Mouse (Mus musculus): Measurements from ENCODE around the gene Lsm6. TPM values are rescaled to one million over a fixed set of nuclear protein-coding genes. Genes with fewer than 3 reads are reported as not detected.

Gene Lsm6
- polyA plus RNA-seq, 2 experiments = 126 to 276 TPM

DNA sequence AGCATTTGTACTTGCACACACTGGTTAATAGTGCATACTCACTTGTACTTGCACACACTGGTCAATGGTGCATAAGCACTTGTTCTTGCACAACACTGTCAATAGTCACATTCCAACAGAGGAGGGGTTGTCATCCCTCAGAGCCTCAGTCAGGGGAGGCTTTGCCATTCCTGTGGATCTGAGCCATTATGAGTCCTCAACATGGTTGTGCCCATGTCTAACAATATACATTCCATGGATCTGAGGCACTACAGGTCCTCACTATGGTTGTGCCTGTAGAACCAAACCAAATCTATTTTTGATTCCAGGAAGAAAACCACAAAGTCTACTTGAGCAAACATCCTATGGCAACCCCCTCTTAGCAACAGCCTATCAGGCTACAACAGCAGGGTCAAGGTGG, 61.8 kb downstream of the Lsm6 start:
- Histone ChIP-seq H3K36me3 (ENCODE audit: control insufficient read depth, insufficient read depth, low read length) (no peaks in the 10 kb centered on the region), H3K27ac (replicated peaks; ENCODE audit: low read depth, low read length) (no peak overlapping the region), H3K4me3 (replicated peaks; ENCODE audit: low read length) (no peak overlapping the region), H3K9me3 (ENCODE audit: control insufficient read depth, low read length) (no peaks in the 10 kb centered on the region), H3K4me1 (ENCODE audit: control insufficient read depth, insufficient read depth, low read length) (no peaks in the 10 kb centered on the region), H3K27me3 (ENCODE audit: control insufficient read depth, insufficient read depth, low read length) (no peaks in the 10 kb centered on the region), H3K9ac (ENCODE audit: low read depth, low read length, severe bottlenecking) (no peak overlapping the region), H3K4me2 (replicated peaks; ENCODE audit: low read depth, low read length, severe bottlenecking) (no peak overlapping the region)
- DNase-seq (ENCODE audit: low spot score) (no peak), ATAC-seq (ENCODE audit: low FRiP score, low read depth) (no peak)
- TF ChIP-seq POLR2A (IDR thresholded peaks at IDR 0.05; ENCODE audit: borderline replicate concordance, extremely low read depth, insufficient read depth, insufficient read length) = no peak

DNA sequence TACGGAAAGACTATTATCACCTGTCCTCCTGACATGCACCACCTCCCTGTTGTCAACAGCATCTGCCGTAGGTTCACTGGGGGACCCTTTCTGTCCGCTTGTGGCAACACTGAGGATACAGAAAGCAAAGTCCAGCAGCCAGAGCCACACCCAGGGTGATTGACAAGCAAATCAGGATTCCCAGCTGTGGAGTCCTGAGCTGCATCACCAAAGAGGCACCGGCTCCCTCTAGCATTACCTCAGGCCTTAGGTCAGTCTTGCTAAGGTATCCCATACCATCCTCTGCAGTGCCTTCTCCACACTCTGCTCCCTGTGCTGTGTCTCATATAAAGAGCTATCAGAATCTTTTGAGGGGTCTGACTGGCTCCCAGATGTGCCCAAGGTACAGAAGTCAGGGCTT, 66.0 kb downstream of the Lsm6 start:
- Histone ChIP-seq H3K9me3 (ENCODE audit: control insufficient read depth, low read length) (no peaks in the 10 kb centered on the region), H3K4me1 (ENCODE audit: control insufficient read depth, insufficient read depth, low read length) (peaks cover 9% of the 10 kb centered on the region), H3K4me3 (replicated peaks; ENCODE audit: low read length) (no peak overlapping the region), H3K27ac (replicated peaks; ENCODE audit: low read depth, low read length) (no peak overlapping the region), H3K27me3 (ENCODE audit: control insufficient read depth, insufficient read depth, low read length) (no peaks in the 10 kb centered on the region), H3K36me3 (ENCODE audit: control insufficient read depth, insufficient read depth, low read length) (no peaks in the 10 kb centered on the region), H3K4me2 (replicated peaks; ENCODE audit: low read depth, low read length, severe bottlenecking) (no peak overlapping the region), H3K9ac (ENCODE audit: low read depth, low read length, severe bottlenecking) (no peak overlapping the region)
- 70% methylated on average over 4 of the region's 4 CpGs for WGBS
- ATAC-seq (ENCODE audit: low FRiP score, low read depth) (no peak), DNase-seq (ENCODE audit: low spot score) (no peak)
- no peak for TF ChIP-seq POLR2A (IDR thresholded peaks at IDR 0.05; ENCODE audit: borderline replicate concordance, extremely low read depth, insufficient read depth, insufficient read length)

Other genes starting within 250 kb of the Lsm6 start
- gene Zfp827, start 207.3 kb upstream of the Lsm6 start, polyA plus RNA-seq (2012; rRNA removed) = 35.2 and 47.8 TPM in 2 replicates
- 15.1 and 19.3 TPM in 2 replicates for gene Zfp827, start 207.3 kb upstream of the Lsm6 start, polyA plus RNA-seq (2014; fragmentation: Nextera tagmentation; extraction: Ambion mirVana)